Comparison of ENCODE assay signal across 8 mouse cellular contexts in the genomic region with DNA sequence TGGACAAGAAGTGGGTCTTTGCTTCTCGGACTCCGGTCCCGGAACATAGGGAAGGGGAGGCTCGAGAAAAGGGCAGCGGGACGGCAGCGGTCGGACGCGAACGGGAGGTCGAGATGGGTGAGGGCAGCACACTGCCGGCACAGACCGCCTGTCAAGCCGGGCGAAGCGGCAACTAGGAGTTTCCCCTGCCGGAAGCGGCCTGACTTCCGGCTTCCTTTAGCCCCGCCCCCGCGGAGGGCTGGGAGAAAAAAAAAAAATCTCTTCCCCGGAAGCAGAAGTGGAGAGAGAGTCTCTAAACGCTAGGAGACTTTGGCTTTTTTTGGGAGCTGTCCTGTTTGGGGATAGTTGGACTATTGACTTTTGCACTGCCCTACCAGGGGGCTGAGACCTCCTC. TPM values are rescaled to one million over a fixed set of nuclear protein-coding genes. Genes with fewer than 3 reads are reported as not detected.
DNase-seq lines count a peak whose midpoint lies in the region; ATAC-seq lines count a peak whose summit lies in the region.

Mindy3 (minus strand) TSS at position 209 of the 394 bp plus-strand sequence.

- H3K27me3 ChIP-seq in hindbrain, embryonic 15.5 days: no peaks in the 10 kb centered on the region

- peak within 1 kb of the TSS; percentile 81 for H3K4me3 ChIP-seq in hindbrain, embryonic 15.5 days

- peak; percentile 89 for DNase-seq in T-cell, adult 2 months (ENCODE audit: low spot score)
- peak; percentile 80 to 85 for DNase-seq in cerebellum, postnatal 36 days
- DNase-seq in frontal cortex, postnatal 36 days (ENCODE audit: low spot score in 2 of 2): peak; percentile 80 to 89
- DNase-seq in left cerebral cortex, adult 11 months (ENCODE audit: low spot score): peak; percentile 70
- DNase-seq in lung, postnatal 4 days: peak; percentile 94
- peak; percentile 67 for DNase-seq in retina, postnatal 7 days (ENCODE audit: low read depth, low spot score)
- DNase-seq in urinary bladder, adult 2 months (ENCODE audit: low spot score): peak; percentile 78

- under 1% methylated on average over 25 of the region's 25 CpGs for WGBS in hindbrain, embryonic 15.5 days

- H3K4me2 ChIP-seq in hindbrain, embryonic 15.5 days: peak within 1 kb of the TSS; percentile 88

- H3K4me1 ChIP-seq in hindbrain, embryonic 15.5 days (replicated peaks): peaks cover 15% of the 10 kb centered on the region

- H3K9ac ChIP-seq in hindbrain, embryonic 15.5 days: peak within 1 kb of the TSS; percentile 76

- ATAC-seq in hindbrain, embryonic 15.5 days (ENCODE audit: low FRiP score, low read depth): peak; percentile 92

- H3K9me3 ChIP-seq in hindbrain, embryonic 15.5 days: no peaks in the 10 kb centered on the region

- H3K36me3 ChIP-seq in hindbrain, embryonic 15.5 days: no peaks in the 10 kb centered on the region

- peak within 1 kb of the TSS; percentile 69 for H3K27ac ChIP-seq in hindbrain, embryonic 15.5 days (replicated peaks)

RNA-seq across cellular contexts. Expression of gene Mindy3, which starts in this region (rescaled TPM):
- polyA plus RNA-seq in hindbrain, embryonic 15.5 days (2015; fragmentation: Nextera tagmentation; extraction: Ambion mirVana): 47.7 and 47.8 TPM in 2 replicates
- 31.1 and 34.1 TPM in 2 replicates for polyA plus RNA-seq in urinary bladder, adult 2 months (2012; rRNA removed)

Comparison
In these comparisons a context has a peak if more than half of its experiments do, and no peak if none do; other contexts are left out.
1. Peak in every context shown above with its lines: DNase-seq, ATAC-seq, H3K4me3 ChIP-seq and H3K27ac ChIP-seq.